Mouse (Mus musculus) forebrain, postnatal 0 days (tissue): ENCODE results near the gene Fam189a1. TPM values are rescaled to one million over a fixed set of nuclear protein-coding genes. Genes with fewer than 3 reads are reported as not detected.
A peak's percentile ranks its signal among the peaks of the same experiment; 100 is the strongest.

Source experiments
- ATAC-seq: fragments of 200-750 bp; cut with Nextera tagmentation; 2 replicates; pipeline ENCODE4 v1.8.0; 2017; ENCODE audit warnings: mild to moderate bottlenecking, moderate library complexity
- DNase-seq: peaks from one replicate; pipeline ENCODE4 v3.0.0-alpha.2; 2015
- H3K27ac ChIP-seq: fragments of 300-500 bp; sonication (generic); 2 replicates; pipeline ENCODE4 v1.5.1; 2014; ENCODE audit warnings: low read depth, mild to moderate bottlenecking, antibody characterized with exemption, low read length, moderate library complexity, mixed read lengths
- H3K27me3 ChIP-seq: fragments of 300-500 bp; sonication (generic); 2 replicates; pipeline ENCODE4 v1.6.1; 2014; ENCODE audit warnings: mild to moderate bottlenecking, low read length, mixed read lengths; ENCODE audit not compliant: insufficient read depth
- H3K36me3 ChIP-seq: fragments of 300-500 bp; sonication (generic); 2 replicates; pipeline ENCODE4 v1.6.1; 2014; ENCODE audit warnings: mild to moderate bottlenecking, moderate library complexity; ENCODE audit not compliant: insufficient read depth
- H3K4me1 ChIP-seq: fragments of 300-500 bp; sonication (generic); 2 replicates; pipeline ENCODE4 v1.6.1; 2014; ENCODE audit warnings: antibody characterized with exemption; ENCODE audit not compliant: insufficient read depth
- H3K4me2 ChIP-seq: fragments of 300-500 bp; sonication (generic); 2 replicates; pipeline ENCODE4 v1.6.1; 2014; ENCODE audit warnings: low read depth, mild to moderate bottlenecking, moderate library complexity
- H3K4me3 ChIP-seq: fragments of 300-500 bp; sonication (generic); 2 replicates; pipeline ENCODE4 v1.5.1; 2014; ENCODE audit warnings: low read depth, low read length, mixed read lengths
- H3K9ac ChIP-seq: fragments of 300-500 bp; sonication (generic); 2 replicates; pipeline ENCODE4 v1.6.1; 2014; ENCODE audit warnings: mild to moderate bottlenecking
- H3K9me3 ChIP-seq: fragments of 300-500 bp; sonication (generic); 2 replicates; pipeline ENCODE4 v1.6.1; 2016; ENCODE audit warnings: low read length
- CTCF ChIP-seq: sonication (generic); IDR thresholded peaks from 2 replicates; pipeline ENCODE4 v1.5.1; 2016; ENCODE audit warnings: antibody characterized with exemption, control low read depth, low read depth
- WGBS: fragments of 180-500 bp; shearing (Covaris S2); extraction: QIAGEN DNeasy Blood & Tissue Kit; methylation state at CpG from one replicate; pipeline ENCODE4 v1.1.7; 2014; 5-methylcytosine and 5-hydroxymethylcytosine counted together
- polyA plus RNA-seq: library from polyadenylated mRNA; unstranded; fragments of >200 nt; fragmentation: Nextera tagmentation; extraction: Ambion mirVana; gene quantifications from 2 replicates; pipeline ENCODE4 v1.2.1, GENCODE M21; 2015
- total RNA-seq: library from RNA; depleted of rRNA; stranded (reverse); fragments of >200 nt; gene quantifications from 2 replicates; pipeline ENCODE4 v1.2.3, GENCODE M21; 2014

Gene Fam189a1
- total and polyA plus RNA-seq, 2 experiments from 2014 or later = 15.2 to 20.8 TPM

DNA sequence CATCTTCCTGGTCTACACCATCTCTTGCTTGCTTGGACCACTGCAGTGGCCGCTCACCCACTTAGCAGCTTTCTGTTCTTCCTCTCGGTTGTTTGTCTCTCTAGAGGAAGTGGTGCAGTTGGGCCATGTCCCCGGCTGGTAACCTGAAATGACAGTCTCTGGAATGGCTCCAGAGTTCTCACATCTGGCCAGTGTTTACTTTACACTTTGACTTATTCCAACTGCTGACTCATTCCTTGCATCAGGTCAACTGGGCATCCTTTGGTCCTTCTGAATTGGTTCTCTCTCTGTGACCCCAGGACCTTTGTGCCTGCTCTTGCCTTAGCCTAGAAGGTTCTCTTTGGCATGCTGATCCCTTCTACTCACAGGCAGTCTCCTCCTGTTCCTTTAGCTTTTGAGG is 427.6 kb downstream of the Fam189a1 start:
- no peak overlapping the region for H3K4me3 ChIP-seq
- H3K4me1 ChIP-seq = no peaks in the 10 kb centered on the region
- no peak overlapping the region for H3K27ac ChIP-seq
- no peaks in the 10 kb centered on the region for H3K27me3 ChIP-seq
- no peak for TF ChIP-seq CTCF
- no peak overlapping the region for H3K9ac ChIP-seq
- DNase-seq = no peak
- H3K4me2 ChIP-seq = no peak overlapping the region
- no peaks in the 10 kb centered on the region for H3K36me3 ChIP-seq
- 87% methylated on average over 3 of the region's 3 CpGs for WGBS
- no peak for ATAC-seq
- H3K9me3 ChIP-seq = no peaks in the 10 kb centered on the region

DNA sequence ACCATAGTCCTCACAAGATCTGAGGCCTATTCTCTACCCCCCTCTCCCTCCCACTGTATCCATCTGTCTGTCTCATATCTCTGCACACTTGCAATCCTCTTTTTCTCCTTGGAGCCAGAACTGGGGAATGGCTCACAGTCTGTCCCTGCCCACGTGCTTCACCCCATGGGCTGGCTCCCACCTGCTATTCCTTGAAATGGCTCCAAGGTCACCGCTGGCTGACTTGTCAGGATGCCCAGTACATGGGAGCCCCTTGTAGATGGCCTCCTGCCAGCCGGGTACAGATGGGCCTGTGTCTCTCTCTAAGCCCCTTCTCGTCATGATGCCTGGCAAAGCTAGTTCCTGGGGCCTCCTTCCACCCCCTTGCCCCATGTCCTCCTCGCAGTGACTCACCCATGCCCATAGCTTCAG is 428.2 kb downstream of the Fam189a1 start:
- H3K27me3 ChIP-seq = no peaks in the 10 kb centered on the region
- WGBS = 40% methylated on average over 5 of the region's 5 CpGs
- no peaks in the 10 kb centered on the region for H3K9me3 ChIP-seq
- DNase-seq = peak; percentile 65
- no peaks in the 10 kb centered on the region for H3K4me1 ChIP-seq
- H3K4me2 ChIP-seq = no peak overlapping the region
- peak; percentile 36 for ATAC-seq
- H3K9ac ChIP-seq = no peak overlapping the region
- H3K4me3 ChIP-seq = no peak overlapping the region
- no peak overlapping the region for H3K27ac ChIP-seq
- no peak for TF ChIP-seq CTCF
- no peaks in the 10 kb centered on the region for H3K36me3 ChIP-seq

DNA sequence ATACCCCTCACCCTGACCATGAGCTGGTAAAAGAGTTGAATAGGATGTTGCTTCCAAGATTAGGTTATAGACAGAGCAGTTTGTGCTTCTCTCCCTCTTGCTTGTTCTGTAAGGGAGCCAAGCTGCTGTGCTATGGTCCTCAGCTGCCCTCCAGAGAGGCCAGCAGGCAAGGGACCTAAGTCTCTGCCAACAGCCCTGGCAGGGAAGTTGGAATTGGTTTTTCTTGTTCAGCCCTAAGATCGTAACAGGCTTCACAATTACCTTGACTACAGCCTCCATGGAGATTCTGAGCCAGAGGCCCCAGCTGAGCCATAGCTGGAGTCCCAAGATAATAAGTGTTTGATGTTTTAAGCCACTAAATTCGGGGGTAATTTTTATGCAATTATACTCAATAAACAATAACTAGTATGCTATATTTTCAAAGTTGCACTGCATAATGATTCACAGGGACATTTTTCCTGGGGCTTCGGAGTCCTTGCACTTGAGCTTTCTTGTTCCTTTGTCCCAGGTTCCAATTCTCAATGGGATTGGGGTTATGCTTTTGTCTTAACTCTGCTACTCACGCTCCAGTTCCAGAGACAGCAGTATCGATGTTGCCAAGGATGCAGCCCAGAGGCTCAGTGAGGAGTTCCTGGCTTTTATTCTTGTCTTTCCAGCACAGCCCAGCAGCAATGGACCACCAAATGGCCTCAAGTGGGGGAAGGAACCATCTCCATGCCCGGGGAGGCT is 430.2 kb downstream of the Fam189a1 start:
- Histone ChIP-seq H3K9me3 (no peaks in the 10 kb centered on the region), H3K27me3 (no peaks in the 10 kb centered on the region), H3K36me3 (no peaks in the 10 kb centered on the region), H3K4me1 (no peaks in the 10 kb centered on the region), H3K4me2 (no peak overlapping the region), H3K9ac (no peak overlapping the region), H3K27ac (0 out of 2 replicates have a peak overlapping the region, but pooled peaks have one; percentile 52), H3K4me3 (no peak overlapping the region)
- ATAC-seq (peak; percentile 60), DNase-seq (peak; percentile 68)
- no peak for TF ChIP-seq CTCF
- 52% methylated on average over 6 of the region's 6 CpGs for WGBS

DNA sequence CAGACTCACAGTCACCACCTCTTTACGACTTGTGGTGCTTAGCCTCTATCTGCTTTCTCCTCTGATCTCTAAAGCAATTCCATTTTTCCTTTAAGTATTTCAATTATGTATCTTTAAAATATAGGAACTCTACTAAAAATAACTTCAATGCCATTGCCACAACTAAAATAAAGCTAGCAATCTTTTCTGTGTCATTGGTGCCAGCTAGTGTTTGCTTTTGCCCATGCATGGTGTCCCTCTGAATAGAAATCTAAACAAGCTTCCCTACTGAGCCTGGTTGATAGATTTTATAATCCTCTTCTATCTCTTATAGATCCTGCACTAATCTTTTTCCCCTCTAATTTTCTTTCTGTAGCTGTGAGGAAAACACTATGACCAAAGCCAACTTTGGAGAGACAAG is 432.0 kb downstream of the Fam189a1 start:
- Histone ChIP-seq H3K9me3 (no peaks in the 10 kb centered on the region), H3K4me1 (no peaks in the 10 kb centered on the region), H3K4me3 (no peak overlapping the region), H3K27me3 (no peaks in the 10 kb centered on the region), H3K9ac (no peak overlapping the region), H3K27ac (no peak overlapping the region), H3K36me3 (0 out of 2 replicates have a peak, but pooled peaks cover 2% of the 10 kb centered on the region), H3K4me2 (no peak overlapping the region)
- peak; percentile 18 for DNase-seq
- peak; percentile 38; the same call in 1 of the 2 replicates for TF ChIP-seq CTCF
- 92% methylated on average over 1 of the region's 1 CpGs for WGBS
- ATAC-seq = no peak

DNA sequence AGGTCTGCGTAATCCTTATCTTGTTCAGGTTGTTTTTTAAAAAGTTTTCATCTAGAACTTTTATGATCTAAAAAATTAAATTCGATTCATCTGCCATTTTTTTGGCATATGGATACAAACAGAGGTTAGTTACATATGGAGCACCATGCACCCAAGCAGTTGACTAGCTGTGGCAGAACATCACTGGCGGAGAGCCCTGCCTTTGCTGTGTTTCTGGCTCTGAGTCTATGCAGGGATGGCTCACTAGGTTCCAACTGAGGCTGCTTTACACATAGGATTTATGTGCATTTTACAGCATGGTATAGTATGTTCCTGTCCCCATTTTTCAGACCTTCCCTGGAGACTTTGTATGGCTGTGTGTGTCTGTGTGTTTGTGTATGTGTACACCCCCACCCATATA is 433.1 kb downstream of the Fam189a1 start:
- DNase-seq = peak; percentile 43

DNA sequence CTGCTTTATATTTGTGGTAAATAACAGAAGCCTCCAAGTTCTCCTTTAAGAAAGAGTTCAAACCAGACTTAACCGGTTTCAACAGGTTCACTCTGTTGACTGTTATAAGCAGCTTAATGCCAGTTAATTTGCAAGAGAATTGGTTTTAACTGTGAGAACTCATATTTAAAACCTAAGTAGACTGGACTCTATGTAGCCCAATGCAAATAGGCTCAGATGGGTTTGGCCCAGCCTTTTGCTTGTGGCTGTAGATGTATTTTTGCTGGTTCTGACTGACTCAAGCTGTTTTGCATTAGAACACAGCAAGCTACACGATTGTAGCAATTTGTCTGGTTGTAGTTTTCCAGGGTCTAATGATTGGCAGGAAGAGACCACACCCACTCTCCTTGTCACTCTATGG is 440.1 kb downstream of the Fam189a1 start:
- H3K27ac ChIP-seq = no peak overlapping the region
- DNase-seq = no peak
- H3K36me3 ChIP-seq = peaks cover 12% of the 10 kb centered on the region
- TF ChIP-seq CTCF = no peak
- H3K4me2 ChIP-seq = no peak overlapping the region
- H3K9me3 ChIP-seq = no peaks in the 10 kb centered on the region
- no peaks in the 10 kb centered on the region for H3K27me3 ChIP-seq
- no peaks in the 10 kb centered on the region for H3K4me1 ChIP-seq
- no peak overlapping the region for H3K4me3 ChIP-seq
- ATAC-seq = no peak; the same call in 1 of the 2 replicates
- WGBS = 52% methylated on average over 2 of the region's 2 CpGs
- no peak overlapping the region for H3K9ac ChIP-seq

More for the DNA sequence above, 433.1 kb downstream of the Fam189a1 start:
- Histone ChIP-seq H3K36me3 (0 out of 2 replicates have a peak, but pooled peaks cover 2% of the 10 kb centered on the region), H3K4me1 (no peaks in the 10 kb centered on the region), H3K9me3 (no peaks in the 10 kb centered on the region), H3K27ac (no peak overlapping the region), H3K27me3 (no peaks in the 10 kb centered on the region), H3K9ac (no peak overlapping the region), H3K4me3 (no peak overlapping the region), H3K4me2 (no peak overlapping the region)
- 0 out of 2 replicates have a peak, but pooled peaks have one; percentile 12 for ATAC-seq
- 79% methylated on average over 3 of the region's 3 CpGs for WGBS
- no peak for TF ChIP-seq CTCF

DNA sequence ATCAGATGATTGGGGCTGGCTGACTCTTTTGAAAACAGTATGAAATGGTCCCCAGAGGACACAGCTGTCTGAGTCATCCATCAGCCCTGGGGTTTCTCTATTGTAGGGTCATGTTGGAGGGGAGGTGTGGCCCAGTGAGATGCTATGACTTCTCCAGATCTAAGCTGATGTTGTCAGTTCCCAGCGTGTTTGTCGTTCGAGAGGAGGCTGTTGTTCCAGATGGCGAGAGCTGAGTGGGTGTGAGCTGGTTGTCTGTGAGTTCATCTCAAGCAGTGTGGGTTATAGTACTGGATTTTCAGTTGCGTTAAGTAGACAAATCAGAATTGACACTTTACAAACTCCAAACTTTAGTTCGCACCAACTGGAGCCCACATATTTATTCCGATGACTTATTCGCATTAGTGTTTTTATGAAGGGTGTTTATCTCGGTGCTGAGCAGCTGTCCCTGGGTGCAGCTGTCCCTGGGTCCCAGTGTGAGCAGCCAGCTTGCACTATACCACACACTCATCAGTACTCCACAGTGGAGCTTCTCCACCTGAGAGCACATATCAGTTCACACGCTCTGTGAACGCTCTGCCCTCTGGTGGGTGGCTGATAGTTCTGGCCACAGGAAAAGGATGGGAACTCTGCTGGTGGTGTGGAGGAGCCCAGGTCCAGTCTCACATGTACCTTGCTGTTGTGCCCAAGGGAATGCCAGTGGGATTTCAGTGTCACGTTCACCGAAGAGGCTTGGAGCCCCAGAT is 446.7 kb downstream of the Fam189a1 start:
- Histone ChIP-seq H3K4me3 (no peak overlapping the region), H3K36me3 (no peaks in the 10 kb centered on the region), H3K9me3 (no peaks in the 10 kb centered on the region), H3K4me2 (no peak overlapping the region), H3K4me1 (no peaks in the 10 kb centered on the region), H3K9ac (no peak overlapping the region), H3K27me3 (no peaks in the 10 kb centered on the region), H3K27ac (no peak overlapping the region)
- DNase-seq (peak; percentile 26), ATAC-seq (peak; percentile 62)
- 82% methylated on average over 13 of the region's 13 CpGs for WGBS
- TF ChIP-seq CTCF = peak; percentile 67
